Mouse (Mus musculus) stomach, postnatal 0 days (tissue): Measurements from ENCODE around the gene Arhgap6.

Source experiments
- CTCF ChIP-seq: IDR thresholded peaks from 2 replicates; pipeline ENCODE4 v1.5.1; 2016; ENCODE audit warnings: antibody characterized with exemption, low read depth, mild to moderate bottlenecking, moderate library complexity
- EP300 ChIP-seq: optimal IDR thresholded peaks from 2 replicates; pipeline ENCODE3; 2016; ENCODE audit warnings: antibody characterized with exemption

- TF ChIP-seq EP300 (no peak), CTCF (no peak)
These were observed 466.1 kb downstream of the Arhgap6 start for GRCm38 (mm10) chrX:169261034-169261433.
